Mouse (Mus musculus): ENCODE results near the gene Defb25. TPM values are rescaled to one million over a fixed set of nuclear protein-coding genes. Genes with fewer than 3 reads are reported as not detected.

The Defb25 gene
- polyA plus RNA-seq, 1 experiment from 2014 or later = 23.2 TPM

DNA sequence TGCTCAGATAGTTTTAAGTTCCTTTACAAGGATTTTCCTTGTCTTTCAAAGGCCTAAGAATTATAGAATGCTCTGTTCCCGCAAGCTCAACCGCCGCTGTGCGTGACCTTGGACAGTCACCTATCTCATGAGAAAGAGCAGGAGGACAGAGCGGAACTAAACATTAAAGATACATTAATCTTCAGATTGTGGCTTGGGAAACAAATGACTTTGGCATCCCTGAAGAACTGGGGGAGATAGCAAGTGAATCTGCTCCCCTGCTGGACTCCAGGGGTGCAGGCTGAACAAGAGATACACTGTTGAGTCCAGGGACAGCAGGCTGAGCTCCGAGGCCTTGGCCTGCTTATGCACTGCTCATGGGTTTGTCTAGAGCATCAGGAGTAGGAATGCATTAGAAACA lies 22.8 kb downstream of the Defb25 start:
- no peak for ATAC-seq (replicated peaks; ENCODE audit: low FRiP score)
- H3K27ac ChIP-seq = no peak overlapping the region
- H3K4me1 ChIP-seq = no peaks in the 10 kb centered on the region
- no peaks in the 10 kb centered on the region for H3K27me3 ChIP-seq
- no peak overlapping the region for H3K4me2 ChIP-seq
- H3K9ac ChIP-seq = no peak overlapping the region
- no peaks in the 10 kb centered on the region for H3K36me3 ChIP-seq
- WGBS = 75% methylated on average over 6 of the region's 6 CpGs
- H3K4me3 ChIP-seq (replicated peaks) = no peak overlapping the region
- H3K9me3 ChIP-seq (replicated peaks) = no peaks in the 10 kb centered on the region

DNA sequence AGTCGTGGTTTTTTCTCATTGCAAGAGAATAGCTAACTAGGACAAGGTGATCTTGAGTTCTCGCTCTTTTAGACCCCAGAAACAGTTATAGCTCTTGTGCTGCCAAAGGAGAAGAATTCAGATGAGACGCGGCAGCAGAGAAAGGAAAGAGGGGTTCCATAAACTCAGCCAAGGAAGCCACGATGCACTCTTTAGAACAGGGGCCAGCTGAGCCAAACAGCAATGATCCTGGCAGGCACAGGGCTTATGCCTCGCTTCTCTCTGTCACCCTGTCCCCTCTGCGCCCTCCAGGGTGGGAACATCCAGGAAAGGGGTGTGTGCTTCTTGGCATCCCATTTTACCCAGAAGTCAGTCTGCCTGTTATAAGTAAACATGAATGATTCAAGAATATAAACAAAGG lies 23.6 kb downstream of the Defb25 start, which contains the start of gene Defb45:
TSS of gene Defb45 (minus strand) at position 101 of the 400 bp plus-strand sequence.
- Histone ChIP-seq H3K4me3 (replicated peaks) (no peak within 1 kb of the TSS), H3K9me3 (replicated peaks) (no peaks in the 10 kb centered on the region), H3K9ac (no peak within 1 kb of the TSS), H3K27me3 (no peaks in the 10 kb centered on the region), H3K4me1 (no peaks in the 10 kb centered on the region), H3K4me2 (no peak within 1 kb of the TSS), H3K36me3 (no peaks in the 10 kb centered on the region), H3K27ac (no peak within 1 kb of the TSS)
- WGBS = 64% methylated on average over 7 of the region's 7 CpGs
- ATAC-seq (replicated peaks; ENCODE audit: low FRiP score) = no peak

DNA sequence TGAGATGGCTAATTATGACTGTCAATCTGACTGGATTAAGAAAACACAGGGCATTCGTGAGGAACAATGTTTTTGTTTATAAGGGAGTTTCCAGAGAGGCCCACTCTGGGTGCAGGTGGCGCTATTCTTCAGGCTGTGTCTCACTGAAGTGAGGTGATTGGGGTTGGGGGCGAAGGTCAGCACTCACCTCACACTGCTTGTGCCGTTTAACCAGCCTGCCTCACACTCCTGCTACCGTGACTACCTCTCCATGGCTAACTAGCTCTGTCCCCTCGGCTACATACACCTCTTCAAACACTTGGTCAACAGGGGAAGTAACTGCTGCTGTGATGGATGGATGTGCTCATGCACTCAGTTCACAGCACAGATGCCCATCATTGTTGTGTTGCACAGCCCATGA lies 33.8 kb downstream of the Defb25 start:
- ATAC-seq (replicated peaks; ENCODE audit: low FRiP score) = no peak
- WGBS = 32% methylated on average over 6 of the region's 6 CpGs
- no peaks in the 10 kb centered on the region for H3K36me3 ChIP-seq

DNA sequence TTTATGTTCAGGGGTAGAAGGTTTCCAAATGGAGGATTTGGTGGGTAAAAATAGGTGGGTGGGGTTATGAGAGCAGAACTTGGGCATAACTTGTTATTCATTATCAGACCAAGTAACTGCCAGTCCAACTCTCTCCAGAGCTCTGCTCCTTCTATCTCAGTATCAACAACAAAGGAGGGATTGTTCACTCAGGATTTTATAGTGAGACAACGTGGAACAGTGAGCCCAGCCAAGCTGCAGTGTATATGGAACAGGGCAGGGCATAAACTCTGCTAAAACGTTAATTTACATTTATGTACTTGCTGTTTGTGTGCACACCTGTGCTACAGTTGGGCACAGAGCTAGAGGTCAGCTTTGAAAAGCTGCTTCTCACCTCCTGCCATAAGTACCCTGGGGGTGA lies 34.4 kb downstream of the Defb25 start:
- H3K9ac ChIP-seq = no peak overlapping the region
- H3K4me3 ChIP-seq (replicated peaks) = no peak overlapping the region
- H3K4me2 ChIP-seq = no peak overlapping the region
- no peaks in the 10 kb centered on the region for H3K9me3 ChIP-seq (replicated peaks)
- no peak for ATAC-seq (replicated peaks; ENCODE audit: low FRiP score)
- H3K36me3 ChIP-seq = no peaks in the 10 kb centered on the region
- peak overlapping the region; percentile 5; the same call in 1 of the 2 replicates for H3K27ac ChIP-seq
- H3K4me1 ChIP-seq = peaks cover 10% of the 10 kb centered on the region
- WGBS = 33% methylated on average over 2 of the region's 2 CpGs
- no peaks in the 10 kb centered on the region for H3K27me3 ChIP-seq

More for the DNA sequence above, 33.8 kb downstream of the Defb25 start:
- Histone ChIP-seq H3K4me1 (peaks cover 10% of the 10 kb centered on the region), H3K4me3 (replicated peaks) (no peak overlapping the region), H3K9ac (no peak overlapping the region), H3K27me3 (no peaks in the 10 kb centered on the region), H3K4me2 (no peak overlapping the region), H3K9me3 (replicated peaks) (no peaks in the 10 kb centered on the region), H3K27ac (no peak overlapping the region)

DNA sequence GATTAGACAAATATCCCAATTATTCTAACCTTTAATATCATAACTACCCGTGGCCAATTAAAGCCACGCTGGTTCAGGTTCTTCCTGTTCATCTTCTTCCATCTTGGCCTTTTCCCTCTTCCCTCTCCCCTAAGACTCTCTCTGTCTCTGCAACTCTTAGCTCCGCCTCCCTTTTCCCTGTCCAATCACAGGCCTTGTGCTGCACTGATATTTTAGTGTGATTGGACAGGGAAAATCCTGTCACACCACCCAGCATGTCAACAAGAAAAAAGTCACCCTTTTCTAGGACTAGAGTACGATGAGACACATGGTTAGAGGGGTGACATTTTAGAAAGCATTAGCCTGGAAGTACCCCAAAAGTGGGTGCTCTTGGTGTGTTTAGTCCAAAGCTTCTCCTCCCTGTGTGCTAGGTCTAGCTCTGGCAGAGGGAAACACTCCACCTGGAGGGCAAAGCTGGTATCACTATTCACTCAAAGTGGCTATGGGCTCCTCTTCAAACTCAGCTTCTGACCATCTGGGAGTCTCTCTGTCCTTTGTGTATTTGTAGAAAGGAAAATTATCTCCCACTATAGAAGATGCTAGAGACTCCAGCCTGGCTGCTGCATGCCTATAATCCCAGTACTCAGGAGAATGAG lies 35.8 kb downstream of the Defb25 start:
- H3K4me3 ChIP-seq (replicated peaks) = no peak overlapping the region
- no peak overlapping the region for H3K27ac ChIP-seq
- ATAC-seq (replicated peaks; ENCODE audit: low FRiP score) = no peak
- no peak overlapping the region for H3K9ac ChIP-seq
- no peak overlapping the region for H3K4me2 ChIP-seq
- no peaks in the 10 kb centered on the region for H3K9me3 ChIP-seq (replicated peaks)
- peaks cover 10% of the 10 kb centered on the region for H3K4me1 ChIP-seq
- H3K36me3 ChIP-seq = no peaks in the 10 kb centered on the region
- H3K27me3 ChIP-seq = no peaks in the 10 kb centered on the region
- WGBS = 76% methylated on average over 4 of the region's 4 CpGs

DNA sequence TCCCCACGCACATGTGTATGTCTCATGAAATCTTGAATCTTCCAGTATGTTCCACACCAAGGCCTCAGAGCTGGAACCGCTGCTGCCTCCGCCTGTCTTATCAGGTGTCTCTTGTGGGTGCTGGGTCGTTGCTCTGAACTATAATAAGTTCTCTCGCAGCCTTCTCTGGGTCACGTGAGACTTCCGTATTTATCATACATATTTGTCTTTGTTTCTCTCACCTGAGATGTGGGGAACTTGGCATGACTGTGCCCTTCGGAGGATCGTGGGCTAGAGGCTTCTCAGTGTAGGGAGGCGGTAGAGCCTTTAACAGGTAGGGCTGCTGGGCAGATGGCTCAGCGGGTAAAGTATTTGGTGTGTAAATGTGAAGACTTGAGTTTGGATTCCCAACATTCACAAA lies 42.2 kb downstream of the Defb25 start:
- Histone ChIP-seq H3K36me3 (no peaks in the 10 kb centered on the region), H3K4me1 (0 out of 2 replicates have a peak, but pooled peaks cover 8% of the 10 kb centered on the region), H3K4me3 (replicated peaks) (no peak overlapping the region), H3K9me3 (replicated peaks) (no peaks in the 10 kb centered on the region), H3K27ac (no peak overlapping the region; the same call in 1 of the 2 replicates), H3K4me2 (no peak overlapping the region), H3K9ac (no peak overlapping the region), H3K27me3 (no peaks in the 10 kb centered on the region)
- 77% methylated on average over 11 of the region's 11 CpGs for WGBS
- ATAC-seq (replicated peaks; ENCODE audit: low FRiP score) = no peak

DNA sequence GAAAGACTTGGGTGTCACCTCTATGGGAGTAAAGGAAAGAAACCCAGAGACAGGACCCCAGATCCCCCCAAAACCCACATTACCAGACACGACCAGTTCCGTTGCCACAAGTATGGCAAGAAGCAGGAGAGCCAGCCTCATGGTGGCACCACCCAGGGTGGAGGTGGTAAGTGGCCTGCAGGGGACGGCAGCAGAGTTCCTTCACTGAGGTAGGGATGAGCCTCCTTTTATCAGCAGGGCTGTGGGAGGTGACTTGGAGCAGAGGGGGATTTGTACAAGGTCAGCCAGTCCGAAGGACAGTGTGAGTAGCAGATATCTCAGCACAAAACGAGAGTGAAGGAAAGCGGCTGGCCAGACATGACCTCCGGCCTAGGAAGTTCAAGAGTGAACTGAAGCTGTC lies 42.7 kb downstream of the Defb25 start, which contains the start of gene Defb19:
TSS of gene Defb19 (minus strand) at position 206 of the 400 bp plus-strand sequence.
- Histone ChIP-seq H3K9ac (no peak within 1 kb of the TSS), H3K4me1 (0 out of 2 replicates have a peak, but pooled peaks cover 8% of the 10 kb centered on the region)

DNA sequence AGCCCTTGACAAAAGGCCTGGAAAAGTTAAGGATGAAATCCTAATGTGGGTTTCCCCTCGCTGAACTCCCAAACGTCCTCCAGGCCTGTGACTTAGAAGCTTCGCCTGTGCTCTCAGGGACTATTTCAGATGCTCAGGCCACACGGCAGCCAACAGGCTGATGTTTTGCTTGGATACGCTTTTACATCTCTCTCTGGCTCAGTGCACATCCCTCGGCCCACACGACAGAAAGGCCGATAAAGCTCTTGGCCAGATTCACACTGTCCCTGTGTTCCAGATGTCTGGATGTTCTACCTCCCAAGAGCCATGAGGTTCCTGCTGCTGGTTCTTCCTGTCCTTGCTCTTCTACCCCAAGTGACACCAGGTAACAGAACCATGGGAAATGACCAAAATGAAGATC lies 49.4 kb downstream of the Defb25 start:
- Histone ChIP-seq H3K4me2 (no peak overlapping the region), H3K27me3 (no peaks in the 10 kb centered on the region), H3K4me3 (replicated peaks) (no peak overlapping the region), H3K9ac (no peak overlapping the region), H3K9me3 (replicated peaks) (no peaks in the 10 kb centered on the region), H3K36me3 (no peaks in the 10 kb centered on the region), H3K4me1 (0 out of 2 replicates have a peak, but pooled peaks cover 2% of the 10 kb centered on the region), H3K27ac (no peak overlapping the region)
- 72% methylated on average over 8 of the region's 8 CpGs for WGBS
- no peak for ATAC-seq (replicated peaks; ENCODE audit: low FRiP score)

More for the DNA sequence above, 42.7 kb downstream of the Defb25 start, which contains the start of gene Defb19:
- no peak within 1 kb of the TSS; the same call in 1 of the 2 replicates for H3K27ac ChIP-seq
- H3K27me3 ChIP-seq = no peaks in the 10 kb centered on the region
- no peaks in the 10 kb centered on the region for H3K36me3 ChIP-seq
- no peak within 1 kb of the TSS for H3K4me2 ChIP-seq
- no peaks in the 10 kb centered on the region for H3K9me3 ChIP-seq (replicated peaks)
- H3K4me3 ChIP-seq (replicated peaks) = no peak within 1 kb of the TSS
- no peak for ATAC-seq (replicated peaks; ENCODE audit: low FRiP score)
- WGBS = 43% methylated on average over 7 of the region's 7 CpGs

Other genes with a start within 250 kb of the Defb25 start
- 1.1 and 2.2 TPM in 2 replicates for gene Nrsn2, start 246.4 kb downstream of the Defb25 start, polyA plus RNA-seq (2015; fragmentation: Nextera tagmentation; extraction: Ambion mirVana)
- 10.6 and 12.2 TPM in 2 replicates for gene Sox12, start 225.0 kb downstream of the Defb25 start, polyA plus RNA-seq (2015; fragmentation: Nextera tagmentation; extraction: Ambion mirVana)
- gene Zcchc3, start 208.0 kb downstream of the Defb25 start, polyA plus RNA-seq (2015; fragmentation: Nextera tagmentation; extraction: Ambion mirVana) = 42.4 and 45.7 TPM in 2 replicates
- gene 6820408C15Rik, start 207.5 kb downstream of the Defb25 start, polyA plus RNA-seq (2015; fragmentation: Nextera tagmentation; extraction: Ambion mirVana) = 0.56 and 0.77 TPM in 2 replicates
- gene Defb23, start 158.4 kb downstream of the Defb25 start, polyA plus RNA-seq (2015; fragmentation: Nextera tagmentation; extraction: Ambion mirVana) = 0.27 TPM in 1 of 2 replicates, not detected in the other
- gene Defb20, start 146.0 kb downstream of the Defb25 start, polyA plus RNA-seq (2015; fragmentation: Nextera tagmentation; extraction: Ambion mirVana) = not detected in 2 replicates
- gene Defb22, start 132.9 kb downstream of the Defb25 start, polyA plus RNA-seq (2015; fragmentation: Nextera tagmentation; extraction: Ambion mirVana) = not detected in 2 replicates
- gene Defb26, start 111.4 kb downstream of the Defb25 start, polyA plus RNA-seq (2015; fragmentation: Nextera tagmentation; extraction: Ambion mirVana) = not detected in 2 replicates
- 0.67 and 0.95 TPM in 2 replicates for gene Defb28, start 104.8 kb downstream of the Defb25 start, polyA plus RNA-seq (2015; fragmentation: Nextera tagmentation; extraction: Ambion mirVana)
- 0.90 and 1.6 TPM in 2 replicates for gene Defb29, start 83.0 kb downstream of the Defb25 start, polyA plus RNA-seq (2015; fragmentation: Nextera tagmentation; extraction: Ambion mirVana)
- not detected in 2 replicates for gene Gm17416, start 53.7 kb downstream of the Defb25 start, polyA plus RNA-seq (2015; fragmentation: Nextera tagmentation; extraction: Ambion mirVana)
- not detected in 2 replicates for gene Defb21, start 50.3 kb downstream of the Defb25 start, polyA plus RNA-seq (2015; fragmentation: Nextera tagmentation; extraction: Ambion mirVana)
- 4.4 and 4.8 TPM in 2 replicates for gene Defb19, start 42.7 kb downstream of the Defb25 start, polyA plus RNA-seq (2015; fragmentation: Nextera tagmentation; extraction: Ambion mirVana)
- not detected in 2 replicates for gene Defb45, start 23.7 kb downstream of the Defb25 start, polyA plus RNA-seq (2015; fragmentation: Nextera tagmentation; extraction: Ambion mirVana)
- gene Defb36, start 18.7 kb downstream of the Defb25 start, polyA plus RNA-seq (2015; fragmentation: Nextera tagmentation; extraction: Ambion mirVana) = 0.67 and 0.88 TPM in 2 replicates
- 59.1 and 62.5 TPM in 2 replicates for gene Rem1, start 3.9 kb upstream of the Defb25 start, polyA plus RNA-seq (2015; fragmentation: Nextera tagmentation; extraction: Ambion mirVana)
- 141 and 147 TPM in 2 replicates for gene H13, start 46.4 kb upstream of the Defb25 start, polyA plus RNA-seq (2015; fragmentation: Nextera tagmentation; extraction: Ambion mirVana)
- 29.5 and 31.0 TPM in 2 replicates for gene Mcts2, start 64.0 kb upstream of the Defb25 start, polyA plus RNA-seq (2015; fragmentation: Nextera tagmentation; extraction: Ambion mirVana)
- gene Id1, start 113.2 kb upstream of the Defb25 start, polyA plus RNA-seq (2015; fragmentation: Nextera tagmentation; extraction: Ambion mirVana) = 133 and 143 TPM in 2 replicates
- gene Cox4i2, start 131.1 kb upstream of the Defb25 start, polyA plus RNA-seq (2015; fragmentation: Nextera tagmentation; extraction: Ambion mirVana) = 16.4 and 20.9 TPM in 2 replicates
- 99.5 and 106 TPM in 2 replicates for gene Bcl2l1, start 208.7 kb upstream of the Defb25 start, polyA plus RNA-seq (2015; fragmentation: Nextera tagmentation; extraction: Ambion mirVana)
- 88.5 and 98.2 TPM in 2 replicates for gene Tpx2, start 224.9 kb upstream of the Defb25 start, polyA plus RNA-seq (2015; fragmentation: Nextera tagmentation; extraction: Ambion mirVana)